Mouse (Mus musculus) G1E (cell line): Measurements from ENCODE around the gene Leng1. TPM values are rescaled to one million over a fixed set of nuclear protein-coding genes. Genes with fewer than 3 reads are reported as not detected.
A peak's percentile ranks its signal among the peaks of the same experiment; 100 is the strongest.
"Not testable (repeated sequence)": the region's sequence is repeated elsewhere in the genome, so short reads cannot be mapped to it uniquely, and the experiment has no call there.

ENCODE experiments used
- ATAC-seq: 2 replicates; pipeline ENCODE4 v1.8.0; 2016; ENCODE audit warnings: mild to moderate bottlenecking; ENCODE audit not compliant: insufficient number of reproducible peaks, poor library complexity, low FRiP score, severe bottlenecking; ENCODE audit errors: extremely low read depth
- DNase-seq: peaks from one replicate; pipeline ENCODE4 v3.0.0; 2012; ENCODE audit warnings: low spot score
- H3K27me3 ChIP-seq: 2 replicates; pipeline ENCODE4 v1.6.1; 2012; ENCODE audit warnings: mild to moderate bottlenecking, low read length, inconsistent platforms; ENCODE audit not compliant: insufficient read depth
- H3K36me3 ChIP-seq: replicated peaks from 2 replicates; pipeline ENCODE3; 2012; ENCODE audit warnings: mild to moderate bottlenecking, inconsistent platforms
- H3K4me1 ChIP-seq: 2 replicates; pipeline ENCODE4 v1.6.1; 2012; ENCODE audit warnings: low read depth, low read length, inconsistent platforms, mixed read lengths; ENCODE audit not compliant: insufficient read depth
- H3K4me3 ChIP-seq: 2 replicates; pipeline ENCODE4 v1.5.1; 2012; ENCODE audit warnings: low read depth, mild to moderate bottlenecking, inconsistent platforms, low read length, moderate library complexity, mixed read lengths
- H3K9me3 ChIP-seq: replicated peaks from 2 replicates; pipeline ENCODE4 v1.6.1; 2012; ENCODE audit warnings: inconsistent platforms
- CTCF ChIP-seq: IDR thresholded peaks from 2 replicates; pipeline ENCODE4 v1.5.1; 2012; ENCODE audit warnings: low read depth, low read length, inconsistent platforms, mixed read lengths
- GATA1 ChIP-seq: IDR thresholded peaks from 2 replicates; pipeline ENCODE4 v1.6.1; 2012; ENCODE audit warnings: borderline replicate concordance, low read length, inconsistent platforms, mixed read lengths
- GATA2 ChIP-seq: IDR thresholded peaks from 2 replicates; pipeline ENCODE4 v1.6.1; 2012; ENCODE audit warnings: low read depth, low read length, inconsistent platforms, borderline replicate concordance
- POLR2AphosphoS5 ChIP-seq: IDR thresholded peaks from 2 replicates; pipeline ENCODE4 v1.6.1; 2012; ENCODE audit warnings: low read depth, low read length, inconsistent platforms; ENCODE audit not compliant: insufficient replicate concordance
- TAL1 ChIP-seq: conservative IDR thresholded peaks from 2 replicates; pipeline ENCODE4 v1.6.1; 2012; ENCODE audit warnings: low read depth, low read length, inconsistent platforms, mixed read lengths
- polyA plus RNA-seq: library from polyadenylated mRNA; stranded (reverse); fragments of >175 nt; gene quantifications from 2 replicates; pipeline ENCODE4 v1.2.3, GENCODE M21; 2012
- total RNA-seq, 2 experiments: library from RNA; stranded (forward) in 1 of 2; stranded (reverse) in 1 of 2; fragments of 200-1000 nt in 1 of 2; fragments of >200 nt in 1 of 2; fragmentation: Nextera tagmentation in 1 of 2; gene quantifications; 2 replicates each; pipeline ENCODE4 v1.2.3; 2014 to 2017

Leng1 gene
- total and polyA plus RNA-seq, 3 experiments = 7.6 to 10.4 (median 9.0) TPM

DNA sequence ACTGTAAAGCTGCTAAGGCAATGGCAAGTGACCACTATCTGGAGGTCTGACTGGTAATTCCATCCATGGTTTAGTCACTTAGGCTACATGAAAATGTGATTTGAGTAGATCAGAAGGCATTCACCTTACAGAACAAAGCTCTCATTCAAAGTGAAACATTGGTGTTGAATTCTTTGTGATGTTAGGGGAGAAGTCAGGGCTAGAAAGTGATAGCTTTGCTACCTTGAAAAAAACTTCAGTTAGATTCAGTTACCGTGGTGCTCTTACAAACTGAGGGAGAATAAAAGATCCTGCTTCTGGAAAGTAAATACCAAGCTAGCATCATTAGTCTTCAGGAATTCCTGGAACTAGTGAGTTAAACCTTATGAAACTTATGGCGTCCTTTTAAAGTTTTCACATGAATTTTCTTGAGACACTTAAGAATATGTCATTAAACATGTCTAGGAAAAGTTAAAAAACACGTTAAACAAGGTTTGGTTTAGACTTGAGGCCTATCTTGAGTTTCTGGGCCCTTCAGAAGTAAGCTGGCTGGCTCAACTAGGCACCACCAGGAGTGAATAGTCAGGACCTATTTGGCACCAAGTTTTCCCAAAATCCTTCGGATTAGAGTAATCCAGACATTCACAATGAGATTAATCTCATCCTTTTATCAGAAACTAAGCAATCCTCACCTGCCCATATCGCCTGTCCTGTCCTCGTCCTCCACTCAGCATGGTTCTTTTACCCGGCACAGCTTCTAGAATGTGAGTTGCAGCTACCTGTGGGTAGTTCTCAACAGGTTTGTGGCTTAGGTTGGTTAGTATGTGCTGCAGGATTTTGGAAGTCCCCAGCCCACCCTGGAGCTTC is 42.2 kb upstream of the Leng1 start:
- ATAC-seq (no peak), DNase-seq (no peak)
- no peaks in the 10 kb centered on the region for H3K9me3 ChIP-seq
- H3K4me3 ChIP-seq = no peak overlapping the region
- peaks cover 22% of the 10 kb centered on the region for H3K4me1 ChIP-seq
- H3K27me3 ChIP-seq = peaks cover 4% of the 10 kb centered on the region
- peaks cover 27% of the 10 kb centered on the region for H3K36me3 ChIP-seq
- TF ChIP-seq GATA1 (no peak), GATA2 (no peak), CTCF (no peak), POLR2AphosphoS5 (peak; percentile 78; the same call in 1 of the 2 replicates)

GRCm38 (mm10) chr7:3707027-3707426 is 41.4 kb upstream of the Leng1 start:
- Histone ChIP-seq H3K4me1 (peaks cover 23% of the 10 kb centered on the region), H3K36me3 (peaks cover 28% of the 10 kb centered on the region), H3K27me3 (no peaks in the 10 kb centered on the region), H3K9me3 (no peaks in the 10 kb centered on the region), H3K4me3 (peak overlapping the region; percentile 20; the same call in 1 of the 2 replicates)
- DNase-seq (peak; percentile 63), ATAC-seq (peak; percentile 62)
- TF ChIP-seq POLR2AphosphoS5 = no peak
- TF ChIP-seq GATA2 = no peak
- TF ChIP-seq CTCF = no peak
- TF ChIP-seq TAL1 = no peak
- TF ChIP-seq GATA1 = no peak

- ATAC-seq (no peak), DNase-seq (no peak)
- no peaks in the 10 kb centered on the region for H3K9me3 ChIP-seq
- TF ChIP-seq GATA2 (no peak), POLR2AphosphoS5 (no peak), TAL1 (no peak), GATA1 (no peak), CTCF (no peak)
- peaks cover 23% of the 10 kb centered on the region for H3K4me1 ChIP-seq
- H3K36me3 ChIP-seq = peaks cover 29% of the 10 kb centered on the region
- peak overlapping the region; percentile 75 for H3K4me3 ChIP-seq
- no peaks in the 10 kb centered on the region for H3K27me3 ChIP-seq
Observed at GRCm38 (mm10) chr7:3706343-3706934, 40.8 kb upstream of the Leng1 start.

DNA sequence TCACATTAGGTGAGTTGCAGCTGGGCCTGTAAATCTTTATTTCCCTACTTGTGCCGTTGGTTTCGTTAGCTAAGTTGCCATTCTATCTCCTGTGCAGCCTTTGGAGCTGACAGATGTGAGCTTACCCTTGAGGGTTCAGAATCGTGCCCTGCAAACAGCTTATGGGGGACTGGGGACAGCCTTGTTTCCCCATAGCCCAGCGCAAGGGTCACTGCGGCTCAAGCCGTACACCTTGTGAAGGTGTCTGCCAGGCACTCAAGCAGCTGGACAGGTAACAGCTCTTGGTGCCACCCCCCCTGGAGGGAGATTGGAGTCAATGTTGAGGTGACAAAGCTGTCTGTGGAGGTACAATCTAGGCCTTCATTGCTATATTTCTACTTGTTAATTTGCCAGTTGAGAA is 40.3 kb upstream of the Leng1 start:
- no peak for TF ChIP-seq TAL1
- no peak for TF ChIP-seq GATA2
- TF ChIP-seq GATA1 = no peak
- TF ChIP-seq CTCF = no peak
- no peak for TF ChIP-seq POLR2AphosphoS5
- DNase-seq (no peak), ATAC-seq (no peak)
- Histone ChIP-seq H3K4me1 (peaks cover 23% of the 10 kb centered on the region), H3K36me3 (peaks cover 35% of the 10 kb centered on the region), H3K4me3 (peak overlapping the region; percentile 75), H3K27me3 (no peaks in the 10 kb centered on the region), H3K9me3 (no peaks in the 10 kb centered on the region)

- not testable (repeated sequence) for DNase-seq, ATAC-seq, H3K27me3 ChIP-seq, H3K9me3 ChIP-seq
- Histone ChIP-seq H3K4me1 (peaks cover 23% of the 10 kb centered on the region), H3K36me3 (peaks cover 35% of the 10 kb centered on the region), H3K4me3 (peak overlapping the region; percentile 75)
Observed at GRCm38 (mm10) chr7:3705461-3705860, 39.8 kb upstream of the Leng1 start.

- DNase-seq = no peak
- peak overlapping the region; percentile 75 for H3K4me3 ChIP-seq
- no peak for ATAC-seq
- H3K4me1 ChIP-seq = peaks cover 23% of the 10 kb centered on the region
- no peak for TF ChIP-seq TAL1
- TF ChIP-seq CTCF = no peak
- TF ChIP-seq GATA1 = no peak
- TF ChIP-seq GATA2 = no peak
- TF ChIP-seq POLR2AphosphoS5 = no peak
- H3K9me3 ChIP-seq = no peaks in the 10 kb centered on the region
- no peaks in the 10 kb centered on the region for H3K27me3 ChIP-seq
- peaks cover 45% of the 10 kb centered on the region for H3K36me3 ChIP-seq
Observed at GRCm38 (mm10) chr7:3704475-3704874, 38.8 kb upstream of the Leng1 start.
